ENCODE assay signal across 23 mouse cellular contexts in the genomic region with DNA sequence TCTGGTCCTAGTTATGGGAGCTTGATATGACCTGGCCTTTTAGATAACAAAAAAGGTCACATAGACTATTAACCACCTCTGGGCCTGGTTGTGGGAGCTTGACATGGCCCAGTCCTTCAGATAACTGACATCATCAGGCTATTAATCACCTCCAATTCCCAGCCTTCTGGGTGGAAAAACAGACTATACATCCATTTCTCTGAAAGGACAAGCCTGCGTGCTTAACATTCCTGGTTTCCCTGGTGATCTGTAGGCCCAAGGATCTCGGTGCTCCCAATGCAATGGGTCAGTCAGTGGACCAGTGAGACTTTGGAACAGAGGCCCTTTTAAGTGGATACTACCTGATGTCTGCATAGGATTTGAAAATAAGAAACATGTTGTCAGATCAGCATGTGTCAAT.
"Had no signal": no experiment of that assay in that cellular context is flagged by ENCODE, and none has a peak within 500 bp of the region (broad histone marks: within the 10 kb centered on the region; RNA-seq: fewer than 3 reads in every experiment).

No protein-coding gene starts in this region.

- DNase-seq: kidney, adult 11 months; kidney, adult 8-10 months; kidney, postnatal 25 days; layer of hippocampus, postnatal 36 days; liver; lung, adult 18-20 months; lung, postnatal 10 days; lung, postnatal 36 days; retina, postnatal 1 day; right cerebral cortex, postnatal 25 days; spleen, adult 18-20 months; thymus, postnatal 25 days had no signal

- H3K27ac ChIP-seq: kidney, embryonic 15.5 days; limb, embryonic 10.5 days; limb, embryonic 13.5 days; liver, embryonic 12.5 days; liver, embryonic 15.5 days; lung, embryonic 15.5 days; midbrain, embryonic 15.5 days; neural tube, embryonic 12.5 days; neural tube, embryonic 15.5 days; stomach, embryonic 15.5 days had no signal

- H3K36me3 ChIP-seq: kidney, embryonic 15.5 days; limb, embryonic 10.5 days; limb, embryonic 13.5 days; liver, embryonic 12.5 days; liver, embryonic 15.5 days; lung, embryonic 15.5 days; midbrain, embryonic 15.5 days; neural tube, embryonic 12.5 days; neural tube, embryonic 15.5 days; stomach, embryonic 15.5 days had no signal

- H3K4me3 ChIP-seq: kidney, embryonic 15.5 days; limb, embryonic 10.5 days; limb, embryonic 13.5 days; liver, embryonic 12.5 days; liver, embryonic 15.5 days; lung, embryonic 15.5 days; megakaryocyte, embryonic 14.5 days; midbrain, embryonic 15.5 days; neural tube, embryonic 12.5 days; neural tube, embryonic 15.5 days; stomach, embryonic 15.5 days had no signal

- H3K9ac ChIP-seq: kidney, embryonic 15.5 days; limb, embryonic 13.5 days; liver, embryonic 12.5 days; liver, embryonic 15.5 days; lung, embryonic 15.5 days; midbrain, embryonic 15.5 days; neural tube, embryonic 12.5 days; neural tube, embryonic 15.5 days; stomach, embryonic 15.5 days had no signal

- H3K27me3 ChIP-seq: kidney, embryonic 15.5 days; limb, embryonic 13.5 days; liver, embryonic 12.5 days; liver, embryonic 15.5 days; lung, embryonic 15.5 days; midbrain, embryonic 15.5 days; neural tube, embryonic 12.5 days; neural tube, embryonic 15.5 days; stomach, embryonic 15.5 days had no signal

- H3K4me1 ChIP-seq: limb, embryonic 13.5 days; liver, embryonic 12.5 days; liver, embryonic 15.5 days; megakaryocyte, embryonic 14.5 days; midbrain, embryonic 15.5 days; stomach, embryonic 15.5 days had no signal
